Mouse (Mus musculus) ovary, postnatal 10 days (tissue): ENCODE measurements around the gene Prph.

Source experiments
- DNase-seq: peaks from one replicate; pipeline ENCODE4 v3.0.0; 2022; ENCODE audit warnings: low spot score

Prph gene

DNA sequence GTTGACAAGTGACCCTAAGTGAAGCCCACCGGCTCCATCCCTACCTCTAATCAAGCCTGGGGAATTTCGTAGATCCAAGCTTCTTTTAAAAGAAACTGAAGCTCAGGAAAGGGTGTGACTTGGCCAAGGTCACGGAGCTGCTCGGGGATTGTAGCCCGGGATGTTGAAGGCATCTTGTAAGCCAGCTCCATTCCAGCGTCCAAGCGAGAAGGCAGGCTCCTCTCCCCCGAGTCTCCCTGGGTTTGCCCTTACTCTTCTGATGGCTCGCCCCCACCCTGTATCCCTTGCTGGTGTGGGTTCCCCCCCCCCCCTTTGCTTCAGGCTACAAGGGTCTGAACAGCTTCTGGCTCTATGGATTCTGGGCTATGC is 43.5 kb downstream of the Prph start:
- no peak for DNase-seq

DNA sequence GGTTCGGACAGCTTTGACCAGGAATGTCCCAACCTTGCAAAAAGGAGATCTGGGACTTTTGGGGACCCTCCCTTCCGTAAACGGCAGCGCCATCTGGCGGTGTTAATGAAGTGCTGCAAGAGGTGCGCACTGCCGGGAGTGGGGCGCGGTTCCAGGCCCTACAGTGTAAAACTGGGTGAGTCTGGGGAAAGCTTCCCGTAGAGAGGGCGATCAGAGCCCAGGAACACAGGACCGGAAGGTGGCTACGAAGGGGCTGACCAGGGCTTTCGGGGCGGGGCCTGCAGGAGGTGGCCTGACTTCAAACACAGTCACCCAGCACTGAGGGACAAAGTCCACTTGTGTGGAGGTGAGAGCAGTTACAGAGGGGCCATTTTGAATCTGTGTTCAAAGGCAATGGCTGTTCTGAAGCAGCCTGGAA is 44.2 kb downstream of the Prph start:
- DNase-seq = no peak

DNA sequence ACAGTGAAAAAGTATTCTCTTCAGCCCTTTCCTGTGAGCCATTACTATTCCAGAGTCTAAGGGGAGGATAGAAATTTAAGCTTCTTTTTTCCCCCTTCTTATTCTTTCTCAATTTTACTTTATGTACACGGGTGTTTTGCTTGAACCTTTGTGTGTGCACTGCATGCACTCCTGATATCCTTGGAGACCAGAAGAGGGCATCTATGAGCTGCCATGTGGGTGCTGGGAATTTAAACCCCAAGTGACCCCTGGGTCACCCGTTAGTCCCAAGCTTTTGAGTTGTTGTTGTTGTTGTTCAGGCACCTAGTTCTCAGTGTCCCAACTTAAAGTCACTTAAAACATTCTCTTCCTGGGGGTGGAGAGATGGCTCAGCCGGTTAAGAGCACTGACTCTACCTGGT is 45.0 kb downstream of the Prph start:
- no peak for DNase-seq

DNA sequence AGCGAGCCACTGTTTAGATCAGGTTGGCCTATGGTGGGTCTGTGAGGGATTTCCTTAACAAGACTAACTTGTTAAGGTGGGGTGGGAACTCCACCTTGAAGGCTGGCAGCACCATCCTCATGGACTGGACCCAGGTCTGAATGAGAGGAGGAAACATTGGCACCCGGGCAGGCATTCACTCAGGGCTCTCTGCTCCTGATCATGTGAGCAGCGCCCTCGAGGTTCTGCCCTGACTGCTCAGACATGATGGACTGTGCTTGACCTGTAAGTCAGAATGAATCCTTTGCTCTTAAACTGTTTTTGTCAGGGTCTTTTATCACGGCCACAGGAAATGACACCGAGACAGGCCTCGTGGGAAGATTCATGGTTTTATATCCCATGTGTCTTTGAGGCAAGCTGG is 50.3 kb downstream of the Prph start:
- no peak for DNase-seq

DNA sequence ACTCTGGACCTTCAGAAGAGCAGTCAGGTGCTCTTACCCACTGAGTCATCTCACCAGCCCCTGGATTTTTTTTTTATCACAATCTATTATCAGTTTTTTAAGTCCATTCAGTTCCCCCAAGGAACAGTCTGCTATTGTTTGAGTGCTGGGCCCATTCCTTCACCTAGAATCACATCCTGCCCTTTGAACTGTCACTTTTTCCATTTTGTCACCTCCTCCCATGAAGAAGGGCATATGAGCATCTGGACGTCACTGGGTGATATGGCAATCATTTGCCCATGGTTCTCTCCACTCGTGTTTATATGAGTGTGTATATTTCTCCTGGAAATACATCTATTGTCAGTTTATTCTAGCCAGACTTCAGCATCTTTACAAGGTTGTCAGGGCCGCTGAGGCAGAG is 52.9 kb downstream of the Prph start:
- no peak for DNase-seq
